Mouse (Mus musculus) left cerebral cortex, adult 8-10 months (tissue): ENCODE measurements around the gene Plpp2. TPM values are rescaled to one million over a fixed set of nuclear protein-coding genes. Genes with fewer than 3 reads are reported as not detected.
A peak's percentile ranks its signal among the peaks of the same experiment; 100 is the strongest.

ENCODE experiments used
- DNase-seq, 2 experiments: peaks; one replicate each; pipeline ENCODE4 v3.0.0; 2022; ENCODE audit warnings: low spot score in 2 of 2
- total RNA-seq, 4 experiments: library from RNA; stranded (reverse); gene quantifications; 2 replicates each; pipeline ENCODE4 v1.2.4; 2022

Gene Plpp2
- total RNA-seq, 4 experiments from 2014 or later: 4.8 to 6.3 (median 6.1) TPM

- no peak for DNase-seq
These were observed 16.8 kb upstream of the Plpp2 start for GRCm38 (mm10) chr10:79550366-79550765.

- no peak for DNase-seq
These were observed 15.6 kb upstream of the Plpp2 start for GRCm38 (mm10) chr10:79548971-79549723.

- DNase-seq: no peak
These were observed 14.9 kb upstream of the Plpp2 start for GRCm38 (mm10) chr10:79548546-79548945.

GRCm38 (mm10) chr10:79547148-79547675 is 13.6 kb upstream of the Plpp2 start:
- DNase-seq: peak in 1 of 2 experiments; percentile 1

- DNase-seq: peak in 1 of 2 experiments; percentile 0
These were observed 12.9 kb upstream of the Plpp2 start for GRCm38 (mm10) chr10:79546483-79546882.

- peak in 1 of 2 experiments; percentile 1 for DNase-seq
These were observed 12.3 kb upstream of the Plpp2 start for GRCm38 (mm10) chr10:79545891-79546290.

GRCm38 (mm10) chr10:79544631-79545030 is 11.0 kb upstream of the Plpp2 start:
- peak in 1 of 2 experiments; percentile 4 for DNase-seq

- peak in 1 of 2 experiments; percentile 3 for DNase-seq
These were observed 10.4 kb upstream of the Plpp2 start for GRCm38 (mm10) chr10:79543884-79544597.

GRCm38 (mm10) chr10:79542171-79542570 is 8.6 kb upstream of the Plpp2 start:
- no peak for DNase-seq

GRCm38 (mm10) chr10:79541522-79541921 is 7.9 kb upstream of the Plpp2 start:
- peak in 1 of 2 experiments; percentile 4 for DNase-seq

- peak in 1 of 2 experiments; percentile 9 for DNase-seq
These were observed 7.2 kb upstream of the Plpp2 start for GRCm38 (mm10) chr10:79540746-79541145.

- peak; percentile 0 to 4 for DNase-seq
These were observed 6.3 kb upstream of the Plpp2 start for GRCm38 (mm10) chr10:79539701-79540495.

GRCm38 (mm10) chr10:79538873-79539272 is 5.3 kb upstream of the Plpp2 start:
- DNase-seq: peak in 1 of 2 experiments; percentile 5

GRCm38 (mm10) chr10:79538323-79538722 is 4.7 kb upstream of the Plpp2 start:
- peak in 1 of 2 experiments; percentile 27 for DNase-seq

- DNase-seq: no peak
These were observed 4.2 kb upstream of the Plpp2 start for GRCm38 (mm10) chr10:79537781-79538180.

- DNase-seq: peak in 1 of 2 experiments; percentile 3
These were observed 3.7 kb upstream of the Plpp2 start for GRCm38 (mm10) chr10:79537271-79537670.

GRCm38 (mm10) chr10:79536461-79537080 is 3.0 kb upstream of the Plpp2 start:
- peak; percentile 1 to 3 for DNase-seq

GRCm38 (mm10) chr10:79535431-79535830 is 1.8 kb upstream of the Plpp2 start:
- no peak for DNase-seq

GRCm38 (mm10) chr10:79534426-79534825 is 830 bp upstream of the Plpp2 start:
- DNase-seq: peak; percentile 0 to 3

GRCm38 (mm10) chr10:79532678-79533077 is 918 bp downstream of the Plpp2 start:
- DNase-seq: peak in 1 of 2 experiments; percentile 1

- DNase-seq: no peak
These were observed 2.0 kb downstream of the Plpp2 start for GRCm38 (mm10) chr10:79531593-79531992.
